Mouse (Mus musculus): ENCODE measurements around the gene Fgf5. TPM values are rescaled to one million over a fixed set of nuclear protein-coding genes. Genes with fewer than 3 reads are reported as not detected.

Fgf5 gene
- polyA plus RNA-seq (2016; fragmentation: Nextera tagmentation; extraction: Ambion mirVana): 1.9 and 5.2 TPM in 2 replicates

- DNase-seq (ENCODE audit: low spot score): peak; percentile 79
- Histone ChIP-seq H3K4me1 (peaks cover 12% of the 10 kb centered on the region; the same call in 1 of the 2 replicates), H3K27me3 (ENCODE audit: insufficient read depth, poor library complexity, severe bottlenecking) (peaks cover 62% of the 10 kb centered on the region), H3K27ac (peak within 1 kb of the TSS; percentile 77), H3K36me3 (no peaks in the 10 kb centered on the region), H3K4me3 (peak within 1 kb of the TSS; percentile 70), H3K9me3 (no peaks in the 10 kb centered on the region)
- WGBS: under 1% methylated on average over 77 of the region's 80 CpGs
Measured at GRCm38 (mm10) chr5:98253838-98254821, at the start of gene Fgf5. Gene Fgf5, plus strand, starts transcription at chr5:98254184.

GRCm38 (mm10) chr5:98212501-98212900 lies 41.5 kb upstream of the Fgf5 start:
- H3K4me3 ChIP-seq: no peak overlapping the region
- no peaks in the 10 kb centered on the region for H3K36me3 ChIP-seq
- 66% methylated on average over 4 of the region's 4 CpGs for WGBS
- no peaks in the 10 kb centered on the region for H3K27me3 ChIP-seq (ENCODE audit: insufficient read depth, poor library complexity, severe bottlenecking)
- no peaks in the 10 kb centered on the region for H3K9me3 ChIP-seq
- no peak overlapping the region for H3K27ac ChIP-seq
- no peak for DNase-seq (ENCODE audit: low spot score)
- H3K4me1 ChIP-seq: no peaks in the 10 kb centered on the region

DNA sequence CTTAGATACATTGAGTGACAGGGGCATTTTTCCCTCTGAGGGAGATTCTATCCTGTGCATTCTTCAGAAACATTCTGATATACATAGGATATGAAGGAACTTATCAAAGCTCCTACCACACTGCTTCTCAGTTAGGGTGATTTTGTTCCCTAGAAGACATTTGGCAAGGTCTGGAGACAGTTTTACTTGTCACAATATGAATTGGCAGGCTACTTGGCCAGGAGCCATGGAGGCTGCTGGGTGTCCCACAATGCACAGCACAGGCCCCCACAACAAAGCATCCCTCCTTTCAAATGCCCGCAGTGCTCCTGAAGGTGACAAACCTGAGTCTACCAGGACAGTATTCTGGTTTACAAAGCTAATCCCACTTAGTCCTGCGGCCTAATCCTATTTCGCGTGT lies 32.0 kb upstream of the Fgf5 start:
- no peaks in the 10 kb centered on the region for H3K36me3 ChIP-seq
- 0 out of 2 replicates have a peak, but pooled peaks cover 4% of the 10 kb centered on the region for H3K4me1 ChIP-seq
- 76% methylated on average over 4 of the region's 4 CpGs for WGBS
- H3K9me3 ChIP-seq: no peaks in the 10 kb centered on the region
- H3K4me3 ChIP-seq: no peak overlapping the region
- no peaks in the 10 kb centered on the region for H3K27me3 ChIP-seq (ENCODE audit: insufficient read depth, poor library complexity, severe bottlenecking)
- no peak for DNase-seq (ENCODE audit: low spot score)
- H3K27ac ChIP-seq: no peak overlapping the region

DNA sequence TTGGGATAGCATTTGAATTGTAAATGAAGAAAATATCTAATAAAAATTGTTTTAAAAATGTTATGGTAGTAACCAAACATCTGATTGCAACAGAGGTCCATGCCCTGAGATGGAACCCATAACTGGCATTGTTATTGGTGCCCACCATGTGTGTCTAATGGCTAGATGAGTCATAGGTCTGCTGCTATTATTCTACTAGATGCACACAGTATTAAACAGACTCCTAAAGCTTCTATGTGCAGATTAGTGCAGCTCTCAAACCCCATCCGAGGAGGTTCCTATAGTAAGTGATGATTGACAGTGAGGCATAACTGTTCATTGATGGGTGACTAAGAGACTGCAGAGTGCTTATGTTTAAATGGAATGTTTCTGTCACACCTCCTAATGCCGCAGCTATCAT lies 27.3 kb upstream of the Fgf5 start:
- DNase-seq (ENCODE audit: low spot score): no peak
- Histone ChIP-seq H3K9me3 (no peaks in the 10 kb centered on the region), H3K27ac (no peak overlapping the region), H3K4me1 (no peaks in the 10 kb centered on the region), H3K4me3 (no peak overlapping the region), H3K36me3 (no peaks in the 10 kb centered on the region), H3K27me3 (ENCODE audit: insufficient read depth, poor library complexity, severe bottlenecking) (no peaks in the 10 kb centered on the region)
- WGBS: 70% methylated on average over 2 of the region's 2 CpGs

- Histone ChIP-seq H3K4me3 (no peak overlapping the region), H3K36me3 (no peaks in the 10 kb centered on the region), H3K4me1 (no peaks in the 10 kb centered on the region), H3K27ac (no peak overlapping the region), H3K9me3 (no peaks in the 10 kb centered on the region), H3K27me3 (ENCODE audit: insufficient read depth, poor library complexity, severe bottlenecking) (no peaks in the 10 kb centered on the region)
- DNase-seq (ENCODE audit: low spot score): no peak
- WGBS: 75% methylated on average over 6 of the region's 6 CpGs
Measured at GRCm38 (mm10) chr5:98229456-98229855, 24.5 kb upstream of the Fgf5 start.

GRCm38 (mm10) chr5:98238466-98238865 lies 15.5 kb upstream of the Fgf5 start:
- 82% methylated on average over 6 of the region's 6 CpGs for WGBS
- Histone ChIP-seq H3K36me3 (no peaks in the 10 kb centered on the region), H3K9me3 (no peaks in the 10 kb centered on the region), H3K27ac (no peak overlapping the region), H3K4me1 (no peaks in the 10 kb centered on the region), H3K27me3 (ENCODE audit: insufficient read depth, poor library complexity, severe bottlenecking) (no peaks in the 10 kb centered on the region), H3K4me3 (no peak overlapping the region)
- no peak for DNase-seq (ENCODE audit: low spot score)

- Histone ChIP-seq H3K27me3 (ENCODE audit: insufficient read depth, poor library complexity, severe bottlenecking) (0 out of 2 replicates have a peak, but pooled peaks cover 3% of the 10 kb centered on the region), H3K4me1 (no peaks in the 10 kb centered on the region), H3K27ac (no peak overlapping the region), H3K4me3 (no peak overlapping the region), H3K9me3 (no peaks in the 10 kb centered on the region), H3K36me3 (no peaks in the 10 kb centered on the region)
- DNase-seq (ENCODE audit: low spot score): no peak
- 90% methylated on average over 12 of the region's 12 CpGs for WGBS
Measured at GRCm38 (mm10) chr5:98241322-98241829, 12.6 kb upstream of the Fgf5 start.

GRCm38 (mm10) chr5:98245303-98245702 lies 8.7 kb upstream of the Fgf5 start:
- Histone ChIP-seq H3K36me3 (no peaks in the 10 kb centered on the region), H3K27ac (no peak overlapping the region), H3K4me3 (no peak overlapping the region), H3K9me3 (no peaks in the 10 kb centered on the region), H3K4me1 (no peaks in the 10 kb centered on the region), H3K27me3 (ENCODE audit: insufficient read depth, poor library complexity, severe bottlenecking) (peaks cover 15% of the 10 kb centered on the region; the same call in 1 of the 2 replicates)
- whole genome bisulfite sequencing: 45% methylated on average over 8 of the region's 8 CpGs
- DNase-seq (ENCODE audit: low spot score): no peak

DNA sequence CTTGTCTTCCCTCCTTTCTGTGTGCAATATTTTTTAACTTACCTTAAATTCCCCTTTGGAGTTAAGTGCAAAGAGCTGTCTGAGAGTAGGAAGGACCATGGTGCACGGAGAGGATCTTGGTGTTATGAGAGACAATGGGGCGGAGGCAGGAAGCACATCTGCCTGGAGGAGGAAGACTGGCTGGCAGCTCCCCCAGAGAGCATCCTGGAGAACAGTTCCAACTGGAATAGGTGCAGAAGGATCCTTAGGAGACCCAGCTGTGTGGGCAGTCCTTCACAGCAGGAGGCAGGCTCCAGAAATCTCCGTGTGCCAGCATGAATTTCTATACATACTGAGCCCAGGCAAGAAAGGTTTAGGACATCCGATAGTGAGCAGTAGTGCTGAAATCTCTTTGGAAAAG lies 8.0 kb upstream of the Fgf5 start:
- H3K36me3 ChIP-seq: no peaks in the 10 kb centered on the region

GRCm38 (mm10) chr5:98246826-98247225 lies 7.2 kb upstream of the Fgf5 start:
- no peak overlapping the region for H3K4me3 ChIP-seq
- H3K36me3 ChIP-seq: no peaks in the 10 kb centered on the region
- peaks cover 24% of the 10 kb centered on the region; the same call in 1 of the 2 replicates for H3K27me3 ChIP-seq (ENCODE audit: insufficient read depth, poor library complexity, severe bottlenecking)
- H3K9me3 ChIP-seq: no peaks in the 10 kb centered on the region
- 73% methylated on average over 7 of the region's 7 CpGs for whole genome bisulfite sequencing
- no peaks in the 10 kb centered on the region for H3K4me1 ChIP-seq
- no peak for DNase-seq (ENCODE audit: low spot score)
- no peak overlapping the region for H3K27ac ChIP-seq

More for the DNA sequence above, 8.0 kb upstream of the Fgf5 start:
- Histone ChIP-seq H3K27ac (no peak overlapping the region), H3K9me3 (no peaks in the 10 kb centered on the region), H3K27me3 (ENCODE audit: insufficient read depth, poor library complexity, severe bottlenecking) (peaks cover 22% of the 10 kb centered on the region; the same call in 1 of the 2 replicates), H3K4me1 (no peaks in the 10 kb centered on the region), H3K4me3 (no peak overlapping the region)
- no peak for DNase-seq (ENCODE audit: low spot score)
- WGBS: 40% methylated on average over 4 of the region's 4 CpGs

GRCm38 (mm10) chr5:98247516-98247915 lies 6.5 kb upstream of the Fgf5 start:
- Histone ChIP-seq H3K27me3 (ENCODE audit: insufficient read depth, poor library complexity, severe bottlenecking) (peaks cover 31% of the 10 kb centered on the region), H3K36me3 (no peaks in the 10 kb centered on the region), H3K9me3 (no peaks in the 10 kb centered on the region), H3K4me1 (no peaks in the 10 kb centered on the region), H3K27ac (no peak overlapping the region), H3K4me3 (no peak overlapping the region)
- DNase-seq (ENCODE audit: low spot score): no peak
- WGBS: 39% methylated on average over 2 of the region's 2 CpGs

- 28% methylated on average over 6 of the region's 6 CpGs for WGBS
- H3K4me3 ChIP-seq: peak overlapping the region; percentile 70; the same call in 1 of the 2 replicates
- no peak for DNase-seq (ENCODE audit: low spot score)
Measured at GRCm38 (mm10) chr5:98253147-98253546, 837 bp upstream of the Fgf5 start.

GRCm38 (mm10) chr5:98255176-98255575 lies 1.2 kb downstream of the Fgf5 start:
- WGBS: 5% methylated on average over 12 of the region's 12 CpGs
- no peak for DNase-seq (ENCODE audit: low spot score)
- Histone ChIP-seq H3K9me3 (no peaks in the 10 kb centered on the region), H3K4me3 (peak overlapping the region; percentile 41), H3K27me3 (ENCODE audit: insufficient read depth, poor library complexity, severe bottlenecking) (peaks cover 62% of the 10 kb centered on the region), H3K4me1 (peaks cover 12% of the 10 kb centered on the region; the same call in 1 of the 2 replicates), H3K27ac (no peak overlapping the region), H3K36me3 (no peaks in the 10 kb centered on the region)

More at GRCm38 (mm10) chr5:98253147-98253546, 837 bp upstream of the Fgf5 start:
- no peaks in the 10 kb centered on the region for H3K36me3 ChIP-seq
- H3K27me3 ChIP-seq (ENCODE audit: insufficient read depth, poor library complexity, severe bottlenecking): peaks cover 62% of the 10 kb centered on the region
- no peak overlapping the region for H3K27ac ChIP-seq
- peaks cover 12% of the 10 kb centered on the region; the same call in 1 of the 2 replicates for H3K4me1 ChIP-seq
- H3K9me3 ChIP-seq: no peaks in the 10 kb centered on the region

Measured in heart, embryonic 10.5 days (tissue).